Mouse (Mus musculus): ENCODE measurements around the gene Uvrag. TPM values are rescaled to one million over a fixed set of nuclear protein-coding genes. Genes with fewer than 3 reads are reported as not detected.
A peak's percentile ranks its signal among the peaks of the same experiment; 100 is the strongest.

The Uvrag gene
- polyA plus RNA-seq, 1 experiment from 2014 or later = 15.6 TPM

DNA sequence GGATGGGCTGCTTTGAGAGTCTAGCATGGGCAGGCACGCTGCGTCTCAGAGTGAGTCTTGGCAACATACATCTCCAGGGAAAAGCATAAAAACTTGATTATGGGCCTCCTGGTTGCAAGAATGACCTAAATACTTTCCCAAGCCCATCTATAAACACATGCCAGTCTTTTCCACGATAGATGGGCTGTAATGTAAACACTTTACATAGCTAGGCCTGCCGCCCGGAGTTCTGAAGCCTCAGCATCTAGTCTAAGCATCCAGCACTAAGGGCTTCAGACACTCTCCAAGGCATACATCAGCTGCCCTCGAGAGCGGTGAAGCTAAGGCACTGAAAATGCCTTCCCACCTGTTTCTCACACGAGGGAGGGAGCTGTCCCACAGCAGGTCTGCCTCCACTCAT is 229.7 kb downstream of the Uvrag start:
- no peaks in the 10 kb centered on the region for H3K9me3 ChIP-seq (replicated peaks)
- no peak for ATAC-seq (ENCODE audit: low FRiP score)
- no peak overlapping the region for H3K4me3 ChIP-seq (replicated peaks)
- no peaks in the 10 kb centered on the region for H3K36me3 ChIP-seq
- H3K4me1 ChIP-seq = peaks cover 13% of the 10 kb centered on the region; the same call in 1 of the 2 replicates
- no peaks in the 10 kb centered on the region for H3K27me3 ChIP-seq (replicated peaks)
- H3K4me2 ChIP-seq = no peak overlapping the region
- H3K9ac ChIP-seq (replicated peaks) = no peak overlapping the region
- H3K27ac ChIP-seq (replicated peaks) = no peak overlapping the region
- WGBS = 72% methylated on average over 8 of the region's 8 CpGs

DNA sequence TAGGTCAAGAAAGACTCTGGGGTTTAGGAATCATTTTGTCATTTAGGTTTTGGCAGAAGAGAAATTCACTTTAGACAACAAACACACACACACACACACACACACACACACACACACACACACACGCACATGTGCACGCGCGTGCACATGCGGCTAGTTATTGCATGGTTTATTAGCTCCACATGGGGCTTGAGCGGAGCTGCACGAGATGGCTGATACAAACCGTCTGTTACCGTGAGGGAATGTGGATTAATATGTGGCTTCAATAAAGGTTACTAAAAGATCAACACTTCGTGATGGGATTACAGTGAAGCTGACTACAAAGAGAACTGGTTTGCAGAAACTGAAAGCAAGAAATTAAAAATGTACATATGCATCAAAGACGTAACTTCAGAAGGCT is 230.2 kb downstream of the Uvrag start:
- no peak for ATAC-seq (ENCODE audit: low FRiP score)
- peaks cover 15% of the 10 kb centered on the region for H3K4me1 ChIP-seq
- WGBS = 56% methylated on average over 11 of the region's 11 CpGs

DNA sequence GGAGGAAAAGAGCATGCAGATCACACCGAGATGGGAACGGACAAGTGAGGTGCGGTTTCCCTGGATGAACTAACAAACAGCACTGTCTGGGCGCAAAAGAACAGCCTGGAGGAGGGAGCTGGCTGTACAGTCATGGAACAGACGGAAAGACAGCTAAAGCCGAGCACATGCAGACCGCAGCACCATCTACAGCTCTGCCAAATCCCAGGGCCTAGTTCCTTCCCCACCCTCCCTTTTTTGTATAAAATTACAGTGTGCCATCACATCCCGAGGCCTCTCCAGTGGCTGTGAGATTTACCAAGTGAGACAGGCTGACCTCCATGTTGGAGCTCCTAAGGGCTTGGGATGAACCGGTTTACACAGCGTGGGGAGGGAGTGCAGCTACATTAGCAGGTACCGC is 230.8 kb downstream of the Uvrag start:
- no peak for ATAC-seq (ENCODE audit: low FRiP score)
- Histone ChIP-seq H3K9ac (replicated peaks) (no peak overlapping the region), H3K4me3 (replicated peaks) (no peak overlapping the region), H3K9me3 (replicated peaks) (no peaks in the 10 kb centered on the region), H3K27me3 (replicated peaks) (no peaks in the 10 kb centered on the region), H3K4me1 (peaks cover 18% of the 10 kb centered on the region), H3K4me2 (no peak overlapping the region), H3K36me3 (no peaks in the 10 kb centered on the region), H3K27ac (replicated peaks) (no peak overlapping the region)
- 88% methylated on average over 11 of the region's 11 CpGs for WGBS

More for the DNA sequence above, 230.2 kb downstream of the Uvrag start:
- Histone ChIP-seq H3K27ac (replicated peaks) (no peak overlapping the region), H3K9me3 (replicated peaks) (no peaks in the 10 kb centered on the region), H3K9ac (replicated peaks) (no peak overlapping the region), H3K4me3 (replicated peaks) (no peak overlapping the region), H3K4me2 (no peak overlapping the region), H3K27me3 (replicated peaks) (no peaks in the 10 kb centered on the region), H3K36me3 (no peaks in the 10 kb centered on the region)

DNA sequence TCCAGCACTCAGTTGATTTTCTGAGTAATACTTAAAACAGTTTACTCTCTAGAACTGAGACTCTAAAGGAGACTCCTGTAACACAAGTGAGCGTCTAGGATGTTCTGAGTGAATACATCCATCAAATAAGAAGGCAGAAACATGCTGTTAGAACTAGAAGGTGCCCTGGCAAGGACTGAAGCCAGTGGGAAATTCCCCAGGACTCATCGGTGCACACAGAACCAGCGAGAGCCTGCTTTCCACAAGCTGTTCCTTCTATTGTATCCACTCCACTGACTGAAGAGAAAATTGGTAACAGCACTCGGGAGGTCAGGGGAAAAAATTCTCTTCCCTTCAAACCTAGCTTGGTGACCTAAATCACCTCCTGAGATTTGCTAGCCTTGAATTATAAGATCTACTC is 233.5 kb downstream of the Uvrag start:
- no peak overlapping the region for H3K9ac ChIP-seq (replicated peaks)
- WGBS = 41% methylated on average over 4 of the region's 4 CpGs
- H3K9me3 ChIP-seq (replicated peaks) = no peaks in the 10 kb centered on the region
- no peak for ATAC-seq (ENCODE audit: low FRiP score)
- H3K4me2 ChIP-seq = no peak overlapping the region
- no peaks in the 10 kb centered on the region for H3K27me3 ChIP-seq (replicated peaks)
- H3K4me3 ChIP-seq (replicated peaks) = no peak overlapping the region
- no peak overlapping the region for H3K27ac ChIP-seq (replicated peaks)
- H3K4me1 ChIP-seq = peaks cover 33% of the 10 kb centered on the region
- no peaks in the 10 kb centered on the region for H3K36me3 ChIP-seq

DNA sequence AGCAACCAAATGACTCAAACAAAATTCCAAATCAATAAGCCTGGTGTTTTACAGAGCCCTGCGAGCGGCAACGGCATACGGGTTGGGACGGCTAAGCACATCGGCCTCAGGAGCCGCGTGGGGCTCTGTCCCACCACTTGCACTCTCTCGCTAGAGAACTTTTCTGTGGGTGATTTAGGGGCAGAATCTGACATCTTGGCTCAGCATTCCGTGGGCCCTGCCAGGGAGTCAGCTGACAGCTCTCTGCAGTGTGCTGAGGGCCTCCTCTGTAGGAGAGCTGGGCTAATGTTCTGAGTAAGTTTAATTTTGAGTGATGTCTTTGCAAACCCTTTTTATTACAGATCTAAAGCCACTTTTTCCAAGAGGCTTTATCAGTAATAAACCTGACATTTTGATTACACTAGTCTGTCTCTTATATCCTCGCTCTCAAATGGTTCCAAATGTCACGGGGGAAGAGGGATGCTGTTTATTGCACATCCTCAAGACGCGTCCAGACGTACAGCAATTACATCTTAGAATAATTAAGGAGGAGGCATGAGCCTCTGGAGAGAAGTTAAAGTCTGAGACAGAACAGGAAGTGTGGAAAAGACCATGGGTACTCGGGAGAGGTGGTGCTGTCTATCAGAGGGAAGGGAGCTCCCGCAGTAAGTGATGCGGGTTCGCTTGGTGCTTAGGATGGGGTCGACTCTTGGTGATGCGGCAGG is 236.1 kb downstream of the Uvrag start:
- Histone ChIP-seq H3K4me3 (replicated peaks) (no peak overlapping the region), H3K27me3 (replicated peaks) (no peaks in the 10 kb centered on the region), H3K9ac (replicated peaks) (no peak overlapping the region), H3K27ac (replicated peaks) (no peak overlapping the region; the same call in 1 of the 2 replicates), H3K36me3 (no peaks in the 10 kb centered on the region), H3K4me1 (peaks cover 30% of the 10 kb centered on the region), H3K4me2 (no peak overlapping the region), H3K9me3 (replicated peaks) (no peaks in the 10 kb centered on the region)
- peak; percentile 76 for ATAC-seq (ENCODE audit: low FRiP score)
- WGBS = 33% methylated on average over 21 of the region's 21 CpGs

DNA sequence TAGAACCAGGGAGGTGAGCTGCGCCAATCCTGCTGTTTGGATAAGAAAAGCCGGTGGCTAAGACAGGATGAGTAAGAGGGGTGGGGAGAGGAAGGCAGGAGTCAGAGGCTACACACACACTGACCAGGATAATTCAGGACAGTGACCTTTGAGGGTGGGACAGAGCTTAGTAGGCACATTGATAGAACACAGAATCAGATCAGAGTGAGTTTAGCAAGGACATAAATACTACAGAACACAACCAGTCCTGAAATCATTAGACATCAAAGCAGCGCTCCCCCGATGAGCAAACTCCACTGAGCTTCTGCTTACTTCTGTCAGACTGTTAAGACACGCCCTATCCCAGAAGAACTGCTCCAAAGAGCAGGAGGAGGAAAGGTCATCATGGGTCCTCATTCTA is 237.1 kb downstream of the Uvrag start:
- Histone ChIP-seq H3K36me3 (no peaks in the 10 kb centered on the region), H3K27me3 (replicated peaks) (no peaks in the 10 kb centered on the region), H3K27ac (replicated peaks) (no peak overlapping the region), H3K9me3 (replicated peaks) (no peaks in the 10 kb centered on the region), H3K4me3 (replicated peaks) (no peak overlapping the region), H3K4me1 (peaks cover 30% of the 10 kb centered on the region), H3K4me2 (no peak overlapping the region), H3K9ac (replicated peaks) (no peak overlapping the region)
- no peak for ATAC-seq (ENCODE audit: low FRiP score)
- 63% methylated on average over 5 of the region's 5 CpGs for WGBS

DNA sequence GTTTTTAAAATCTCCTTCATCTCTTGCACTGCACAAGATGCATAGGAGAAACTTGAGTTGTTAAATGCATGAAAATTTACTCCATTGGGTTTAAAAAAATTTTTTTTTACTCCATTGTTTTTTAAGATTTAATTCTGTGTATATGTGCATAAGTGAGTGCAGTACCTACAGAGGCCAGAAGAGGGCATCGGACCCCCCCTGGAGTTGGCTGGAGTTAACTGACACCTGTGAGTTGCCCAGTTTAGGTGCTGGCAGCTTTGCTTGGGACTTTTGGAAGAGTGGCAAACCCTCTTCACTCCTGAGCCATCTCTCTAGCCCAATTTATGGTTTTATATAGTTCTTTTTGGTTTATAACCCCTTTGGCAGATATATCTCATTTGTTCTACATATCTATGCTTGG is 239.8 kb downstream of the Uvrag start:
- WGBS = 96% methylated on average over 1 of the region's 1 CpGs
- no peak for ATAC-seq (ENCODE audit: low FRiP score)
- H3K36me3 ChIP-seq = no peaks in the 10 kb centered on the region
- H3K27me3 ChIP-seq (replicated peaks) = no peaks in the 10 kb centered on the region
- no peak overlapping the region for H3K27ac ChIP-seq (replicated peaks)
- H3K4me3 ChIP-seq (replicated peaks) = no peak overlapping the region
- no peaks in the 10 kb centered on the region for H3K9me3 ChIP-seq (replicated peaks)
- peaks cover 35% of the 10 kb centered on the region for H3K4me1 ChIP-seq
- no peak overlapping the region for H3K4me2 ChIP-seq
- no peak overlapping the region for H3K9ac ChIP-seq (replicated peaks)

DNA sequence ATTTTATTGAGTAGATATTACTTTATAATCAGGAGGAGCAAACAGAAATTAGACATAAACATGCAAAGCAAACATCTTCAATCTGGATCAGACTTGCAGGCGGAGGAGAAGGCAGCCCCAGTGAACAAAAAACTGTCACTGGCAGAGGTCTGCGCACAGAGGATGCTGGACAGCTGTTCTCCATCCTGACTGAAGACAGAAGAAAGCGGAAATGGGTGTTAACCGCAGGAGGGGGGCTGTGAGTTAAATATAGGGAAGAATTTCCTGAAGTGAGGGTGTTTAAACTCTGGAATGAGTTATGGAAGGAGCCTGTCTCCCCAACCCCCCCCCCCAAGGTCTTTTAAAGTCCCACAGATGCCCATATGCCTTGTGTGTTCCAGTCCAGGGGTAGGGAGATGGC is 241.1 kb downstream of the Uvrag start:
- Histone ChIP-seq H3K4me1 (peaks cover 36% of the 10 kb centered on the region), H3K36me3 (no peaks in the 10 kb centered on the region), H3K27me3 (replicated peaks) (no peaks in the 10 kb centered on the region), H3K4me3 (replicated peaks) (no peak overlapping the region), H3K9me3 (replicated peaks) (no peaks in the 10 kb centered on the region), H3K4me2 (no peak overlapping the region), H3K9ac (replicated peaks) (no peak overlapping the region), H3K27ac (replicated peaks) (no peak overlapping the region)
- WGBS = 85% methylated on average over 4 of the region's 4 CpGs
- no peak for ATAC-seq (ENCODE audit: low FRiP score)

DNA sequence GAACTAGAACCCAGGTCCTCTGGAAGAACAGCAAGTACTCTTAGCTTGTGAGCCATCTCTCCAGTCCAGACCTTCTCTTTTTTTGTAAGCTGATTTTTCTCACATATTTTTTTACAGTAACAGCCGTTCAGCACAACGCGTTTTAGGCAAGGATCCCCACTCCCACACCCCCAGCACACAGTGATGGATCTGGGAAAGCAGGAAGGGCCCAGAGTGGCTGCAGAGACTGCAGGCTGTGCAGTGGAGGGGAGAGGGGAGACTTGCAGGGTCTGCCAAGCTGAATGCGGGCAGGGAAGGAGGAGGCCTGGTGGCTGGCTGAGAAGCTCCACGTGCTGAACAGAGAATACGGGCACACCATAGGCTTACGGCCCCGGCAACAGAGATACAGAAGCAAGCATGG is 243.6 kb downstream of the Uvrag start:
- H3K4me1 ChIP-seq = peaks cover 22% of the 10 kb centered on the region
- no peak overlapping the region for H3K4me3 ChIP-seq (replicated peaks)
- ATAC-seq (ENCODE audit: low FRiP score) = no peak
- 91% methylated on average over 8 of the region's 8 CpGs for WGBS
- no peak overlapping the region for H3K27ac ChIP-seq (replicated peaks)
- no peaks in the 10 kb centered on the region for H3K27me3 ChIP-seq (replicated peaks)
- H3K9ac ChIP-seq (replicated peaks) = no peak overlapping the region
- no peaks in the 10 kb centered on the region for H3K9me3 ChIP-seq (replicated peaks)
- no peaks in the 10 kb centered on the region for H3K36me3 ChIP-seq
- H3K4me2 ChIP-seq = no peak overlapping the region

DNA sequence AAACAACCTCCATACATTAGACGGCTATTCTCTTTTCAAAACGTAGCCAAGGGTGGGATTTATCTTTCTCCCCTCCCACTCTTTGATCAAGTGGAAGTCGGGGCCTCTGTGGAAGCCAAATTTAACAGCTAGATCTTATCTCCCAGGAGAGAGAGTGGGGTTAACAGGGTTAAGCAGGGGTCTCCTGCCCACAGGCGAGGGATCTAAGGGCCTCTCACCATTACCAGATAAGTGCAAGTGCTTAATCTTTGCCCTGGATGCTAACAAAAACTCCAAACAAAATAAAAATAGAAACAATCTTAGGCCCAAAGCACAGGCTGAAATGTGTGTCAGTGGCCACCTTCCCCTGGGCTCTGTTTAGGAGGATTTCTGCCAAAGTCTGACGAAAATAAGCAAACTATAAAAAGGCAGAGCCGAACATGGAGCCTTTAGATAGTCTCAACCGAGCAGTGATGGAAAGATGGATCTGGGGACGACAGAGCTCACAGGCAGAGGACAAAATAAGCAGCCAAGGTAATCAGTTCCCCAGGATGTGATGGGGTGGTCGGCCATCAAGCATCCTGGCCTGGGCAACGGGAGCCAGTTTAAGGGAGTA is 245.3 kb downstream of the Uvrag start:
- no peaks in the 10 kb centered on the region for H3K9me3 ChIP-seq (replicated peaks)
- H3K27ac ChIP-seq (replicated peaks) = no peak overlapping the region
- H3K36me3 ChIP-seq = no peaks in the 10 kb centered on the region
- WGBS = 52% methylated on average over 10 of the region's 10 CpGs
- no peaks in the 10 kb centered on the region; the same call in 1 of the 2 replicates for H3K27me3 ChIP-seq (replicated peaks)
- peaks cover 24% of the 10 kb centered on the region for H3K4me1 ChIP-seq
- no peak for ATAC-seq (ENCODE audit: low FRiP score)
- H3K9ac ChIP-seq (replicated peaks) = no peak overlapping the region
- H3K4me2 ChIP-seq = no peak overlapping the region
- H3K4me3 ChIP-seq (replicated peaks) = no peak overlapping the region

DNA sequence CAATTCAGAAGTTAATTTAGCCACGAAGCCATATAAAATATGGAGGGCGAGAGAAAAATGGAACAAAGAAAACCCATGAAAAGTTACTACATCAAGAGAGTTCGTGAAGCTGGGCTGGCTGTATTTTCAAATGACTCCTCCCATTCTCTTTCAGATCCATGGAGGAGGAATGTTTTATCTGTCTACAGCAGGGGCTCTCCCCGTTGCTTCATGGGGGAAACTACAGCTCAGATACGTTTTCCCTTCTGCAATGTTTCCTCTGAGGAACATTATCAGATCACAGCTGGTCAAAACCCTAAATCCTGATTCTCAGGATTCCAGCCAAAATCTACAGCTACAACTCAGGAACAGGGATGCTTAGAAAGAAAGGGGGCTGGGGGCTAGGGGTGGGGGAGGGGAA is 246.2 kb downstream of the Uvrag start:
- H3K27ac ChIP-seq (replicated peaks) = no peak overlapping the region
- no peak for ATAC-seq (ENCODE audit: low FRiP score)
- H3K36me3 ChIP-seq = no peaks in the 10 kb centered on the region
- no peak overlapping the region for H3K9ac ChIP-seq (replicated peaks)
- WGBS = 22% methylated on average over 5 of the region's 5 CpGs
- no peak overlapping the region for H3K4me2 ChIP-seq
- no peaks in the 10 kb centered on the region for H3K9me3 ChIP-seq (replicated peaks)
- H3K4me3 ChIP-seq (replicated peaks) = no peak overlapping the region
- H3K4me1 ChIP-seq = peaks cover 32% of the 10 kb centered on the region
- no peaks in the 10 kb centered on the region; the same call in 1 of the 2 replicates for H3K27me3 ChIP-seq (replicated peaks)

DNA sequence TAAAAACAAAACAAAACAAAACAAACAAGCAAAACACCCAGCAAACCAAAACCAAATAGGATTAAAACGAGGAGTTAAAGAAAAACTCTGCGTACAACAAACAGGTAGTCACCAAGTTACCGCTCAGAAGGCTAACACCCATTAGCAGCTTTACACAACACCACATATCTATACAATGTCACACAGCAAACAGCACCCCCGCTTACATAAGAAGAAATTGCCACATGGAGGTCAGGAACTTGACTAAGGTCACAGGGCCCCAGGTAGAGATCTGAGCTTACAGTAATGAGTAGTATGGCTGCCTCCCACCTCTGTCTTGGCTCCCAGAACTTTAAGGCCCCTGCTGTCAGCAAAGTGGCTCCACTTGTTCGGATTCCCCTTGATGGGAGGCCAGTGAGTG is 246.6 kb downstream of the Uvrag start:
- H3K4me3 ChIP-seq (replicated peaks) = no peak overlapping the region
- H3K36me3 ChIP-seq = no peaks in the 10 kb centered on the region
- WGBS = 90% methylated on average over 5 of the region's 5 CpGs
- no peaks in the 10 kb centered on the region for H3K9me3 ChIP-seq (replicated peaks)
- H3K4me2 ChIP-seq = no peak overlapping the region
- no peak for ATAC-seq (ENCODE audit: low FRiP score)
- H3K9ac ChIP-seq (replicated peaks) = no peak overlapping the region
- no peak overlapping the region for H3K27ac ChIP-seq (replicated peaks)
- no peaks in the 10 kb centered on the region; the same call in 1 of the 2 replicates for H3K27me3 ChIP-seq (replicated peaks)
- peaks cover 37% of the 10 kb centered on the region for H3K4me1 ChIP-seq

All from neural tube, embryonic 15.5 days (tissue).